Mouse (Mus musculus): ENCODE measurements at regions not wholly inside any gene's neighbourhood (a gene's known extent, or its start where the extent isn't known, plus 50 kb on each side); places are given as distances from the start of the nearest gene placed in this dataset.
A peak's percentile ranks its signal among the peaks of the same experiment; 100 is the strongest.
"Not testable (repeated sequence)": the region's sequence is repeated elsewhere in the genome, so short reads cannot be mapped to it uniquely, and the experiment has no call there.

DNA sequence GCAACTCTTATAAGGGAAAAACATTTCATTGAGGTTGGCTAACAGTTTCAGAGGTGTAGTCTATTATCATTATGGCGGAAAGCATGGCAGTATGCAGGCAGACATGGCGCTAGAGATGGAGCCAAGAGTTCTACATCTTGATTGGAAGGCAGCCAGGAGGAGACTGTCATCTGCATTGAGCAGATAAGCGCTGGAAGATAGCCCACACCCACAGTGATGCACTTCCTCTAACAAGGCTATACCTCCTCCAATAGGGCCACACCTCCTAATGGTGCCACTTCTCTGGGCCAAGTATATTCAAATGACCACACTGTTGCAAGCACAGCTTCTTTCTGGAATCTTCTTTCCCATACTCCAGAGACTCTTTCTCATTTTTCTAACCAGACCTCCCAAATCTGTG is 65.2 kb upstream of the Akap13 start:
- H3K4me1 ChIP-seq (replicated peaks; ENCODE audit: control insufficient read depth in 2 of 2, insufficient read depth in 2 of 2, low read length in 1 of 2): peaks cover 0 to 5% of the 10 kb centered on the region in 2 experiments; a peak in 2 of 4 replicates
- peak; percentile 80 for ATAC-seq (ENCODE audit: insufficient read depth)
- TF ChIP-seq EP300 (IDR thresholded peaks at IDR 0.05; ENCODE audit: low read depth): peak; percentile 35; the same call in 1 of the 2 replicates
- TF ChIP-seq CTCF (IDR thresholded peaks at IDR 0.05; ENCODE audit: low read depth): no peak

DNA sequence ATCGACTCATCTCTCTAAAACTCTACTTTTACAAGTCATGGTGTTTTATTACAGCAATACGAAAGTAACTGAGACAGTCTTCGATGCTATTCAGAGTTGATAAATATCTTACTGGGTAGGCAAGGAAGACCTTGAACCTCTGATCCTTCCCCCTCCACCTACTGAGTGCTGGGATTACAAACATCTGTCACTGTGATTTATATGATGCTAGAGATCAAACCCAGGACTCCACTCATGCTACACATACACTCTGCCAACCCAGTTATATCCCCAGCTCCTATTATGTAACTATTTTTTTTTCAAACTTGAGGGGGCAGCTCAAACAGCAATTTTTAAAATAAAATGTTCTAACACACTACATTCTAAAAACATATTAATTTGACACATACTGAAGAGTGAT is 62.6 kb upstream of the Akap13 start:
- H3K4me1 ChIP-seq (replicated peaks; ENCODE audit: control insufficient read depth in 2 of 2, insufficient read depth in 2 of 2, low read length in 1 of 2): peaks cover 0 to 5% of the 10 kb centered on the region in 2 experiments; a peak in 2 of 4 replicates
- no peak for DNase-seq (ENCODE audit: low read depth in 3 of 3, low spot score in 3 of 3)
- no peaks in the 10 kb centered on the region for H3K9me3 ChIP-seq (ENCODE audit: control insufficient read depth, low read length)
- H3K4me3 ChIP-seq (ENCODE audit: insufficient read depth in 1 of 2, low read depth in 2 of 2, low read length in 2 of 2): no peak overlapping the region
- H3K4me2 ChIP-seq (ENCODE audit: low read depth): no peak overlapping the region
- no peaks in the 10 kb centered on the region for H3K27me3 ChIP-seq (ENCODE audit: control insufficient read depth, insufficient read depth, low read length)
- no peak overlapping the region for H3K9ac ChIP-seq (replicated peaks)
- H3K36me3 ChIP-seq (replicated peaks; ENCODE audit: control insufficient read depth, insufficient read depth, low read depth): no peaks in the 10 kb centered on the region
- H3K27ac ChIP-seq: no peak overlapping the region
- ATAC-seq (ENCODE audit: insufficient read depth): no peak
- TF ChIP-seq CTCF (IDR thresholded peaks at IDR 0.05; ENCODE audit: low read depth) (no peak), EP300 (IDR thresholded peaks at IDR 0.05; ENCODE audit: low read depth) (no peak)
- 53% methylated on average over 3 of the region's 3 CpGs for WGBS (ENCODE audit: insufficient replicate concordance)

More for the DNA sequence above, 65.2 kb upstream of the Akap13 start:
- Histone ChIP-seq H3K4me2 (ENCODE audit: low read depth) (no peak overlapping the region), H3K36me3 (replicated peaks; ENCODE audit: control insufficient read depth, insufficient read depth, low read depth) (no peaks in the 10 kb centered on the region), H3K27ac (no peak overlapping the region), H3K27me3 (ENCODE audit: control insufficient read depth, insufficient read depth, low read length) (no peaks in the 10 kb centered on the region), H3K4me3 (ENCODE audit: insufficient read depth in 1 of 2, low read depth in 2 of 2, low read length in 2 of 2) (no peak overlapping the region), H3K9me3 (ENCODE audit: control insufficient read depth, low read length) (no peaks in the 10 kb centered on the region), H3K9ac (replicated peaks) (no peak overlapping the region)
- DNase-seq (ENCODE audit: low read depth in 3 of 3, low spot score in 3 of 3): no peak
- WGBS (ENCODE audit: insufficient replicate concordance): 54% methylated on average over 3 of the region's 3 CpGs

DNA sequence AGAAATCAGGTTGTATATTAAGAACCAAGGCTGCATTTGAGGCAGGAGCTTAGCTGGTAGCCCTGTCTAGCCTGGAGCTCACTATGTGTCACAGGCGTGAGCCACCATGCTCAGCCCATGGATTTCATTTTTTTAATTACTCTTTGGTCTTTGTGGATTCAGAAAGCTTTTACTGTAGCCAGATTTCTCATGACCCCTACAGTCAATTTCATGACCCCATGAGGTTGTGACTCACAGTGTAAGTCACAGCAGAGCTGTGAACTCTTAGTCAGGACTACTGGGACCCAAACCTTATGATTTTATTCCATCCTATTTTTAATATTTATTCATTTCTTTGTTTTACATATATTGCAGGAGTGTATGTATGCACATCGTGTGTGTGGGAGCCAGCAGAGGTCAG is 61.9 kb upstream of the Akap13 start:
- no peak for TF ChIP-seq CTCF (IDR thresholded peaks at IDR 0.05; ENCODE audit: low read depth)
- Histone ChIP-seq H3K9me3 (ENCODE audit: control insufficient read depth, low read length) (no peaks in the 10 kb centered on the region), H3K36me3 (replicated peaks; ENCODE audit: control insufficient read depth, insufficient read depth, low read depth) (no peaks in the 10 kb centered on the region), H3K4me1 (replicated peaks; ENCODE audit: control insufficient read depth in 2 of 2, insufficient read depth in 2 of 2, low read length in 1 of 2) (peaks cover 0 to 5% of the 10 kb centered on the region in 2 experiments; a peak in 2 of 4 replicates), H3K9ac (replicated peaks) (no peak overlapping the region), H3K27ac (no peak overlapping the region), H3K4me3 (ENCODE audit: insufficient read depth in 1 of 2, low read depth in 2 of 2, low read length in 2 of 2) (no peak overlapping the region), H3K4me2 (ENCODE audit: low read depth) (no peak overlapping the region), H3K27me3 (ENCODE audit: control insufficient read depth, insufficient read depth, low read length) (no peaks in the 10 kb centered on the region)
- DNase-seq (ENCODE audit: low read depth in 3 of 3, low spot score in 3 of 3) (no peak), ATAC-seq (ENCODE audit: insufficient read depth) (no peak)
- WGBS (ENCODE audit: insufficient replicate concordance): 57% methylated on average over 2 of the region's 2 CpGs

DNA sequence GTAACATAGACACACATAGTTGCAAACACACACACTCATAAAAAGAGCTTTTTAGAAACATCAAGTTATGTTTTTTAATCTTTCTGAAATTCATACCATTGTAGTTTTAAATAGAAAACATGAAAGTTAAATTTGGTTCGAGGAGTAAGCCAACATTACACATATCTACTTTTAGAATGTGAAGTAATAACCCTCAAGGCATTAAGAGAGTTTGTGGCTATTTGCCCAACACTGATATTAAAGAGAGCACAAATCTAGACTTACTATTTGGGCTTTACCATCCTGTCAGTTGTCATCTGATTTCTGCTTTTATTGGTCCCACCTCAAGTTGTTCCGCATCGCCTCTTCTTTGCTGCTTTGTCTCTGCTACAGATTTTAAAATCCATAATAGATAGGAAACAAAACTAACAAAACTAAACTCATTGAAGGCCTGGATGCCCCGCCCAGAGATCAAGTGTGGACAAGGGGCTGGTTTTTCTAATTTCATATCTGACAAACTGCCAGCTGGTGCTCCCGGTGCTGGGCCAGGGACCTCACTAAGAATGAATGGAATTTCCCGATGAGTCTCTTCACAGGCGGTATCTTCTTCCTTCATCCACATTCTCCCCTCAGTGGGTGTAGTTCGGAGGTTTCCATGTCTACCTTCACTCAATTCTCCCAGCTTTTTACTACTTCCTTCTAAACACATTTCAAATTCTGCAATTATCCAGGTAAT is 60.3 kb upstream of the Akap13 start:
- Histone ChIP-seq H3K4me1 (replicated peaks; ENCODE audit: control insufficient read depth in 2 of 2, insufficient read depth in 2 of 2, low read length in 1 of 2) (peaks cover 0 to 3% of the 10 kb centered on the region in 2 experiments; a peak in 2 of 4 replicates), H3K27ac (no peak overlapping the region), H3K4me2 (ENCODE audit: low read depth) (no peak overlapping the region), H3K9ac (replicated peaks) (no peak overlapping the region), H3K4me3 (ENCODE audit: insufficient read depth in 1 of 2, low read depth in 2 of 2, low read length in 2 of 2) (no peak overlapping the region), H3K9me3 (ENCODE audit: control insufficient read depth, low read length) (no peaks in the 10 kb centered on the region), H3K36me3 (replicated peaks; ENCODE audit: control insufficient read depth, insufficient read depth, low read depth) (no peaks in the 10 kb centered on the region), H3K27me3 (ENCODE audit: control insufficient read depth, insufficient read depth, low read length) (no peaks in the 10 kb centered on the region)
- no peak for DNase-seq (ENCODE audit: low read depth in 3 of 3, low spot score in 3 of 3)
- TF ChIP-seq CTCF (IDR thresholded peaks at IDR 0.05; ENCODE audit: low read depth): no peak
- no peak for TF ChIP-seq EP300 (IDR thresholded peaks at IDR 0.05; ENCODE audit: low read depth)
- no peak for ATAC-seq (ENCODE audit: insufficient read depth)
- WGBS (ENCODE audit: insufficient replicate concordance): 53% methylated on average over 8 of the region's 8 CpGs

DNA sequence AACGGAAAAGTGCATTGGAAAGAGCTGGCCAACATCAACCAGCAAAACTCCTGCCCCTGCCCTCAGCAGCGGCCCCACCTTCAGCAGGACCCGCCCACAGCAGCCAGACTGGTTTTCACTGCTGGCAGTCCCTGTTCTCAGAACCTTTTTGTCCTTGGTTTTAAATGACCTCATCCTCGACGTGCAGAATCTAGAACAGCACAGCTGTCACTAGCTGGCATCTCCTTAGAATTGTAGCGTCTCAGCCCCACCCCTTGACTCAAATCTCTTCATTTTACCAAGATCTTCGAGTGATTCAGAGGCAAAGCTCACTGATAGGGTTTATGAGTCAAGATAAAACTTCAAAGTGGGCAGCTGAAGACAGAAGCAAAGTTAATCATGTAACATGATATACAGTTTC is 57.8 kb upstream of the Akap13 start:
- Histone ChIP-seq H3K36me3 (replicated peaks; ENCODE audit: control insufficient read depth, insufficient read depth, low read depth) (no peaks in the 10 kb centered on the region), H3K4me3 (ENCODE audit: insufficient read depth in 1 of 2, low read depth in 2 of 2, low read length in 2 of 2) (no peak overlapping the region), H3K27me3 (ENCODE audit: control insufficient read depth, insufficient read depth, low read length) (no peaks in the 10 kb centered on the region), H3K4me2 (ENCODE audit: low read depth) (no peak overlapping the region), H3K27ac (no peak overlapping the region), H3K9me3 (ENCODE audit: control insufficient read depth, low read length) (no peaks in the 10 kb centered on the region), H3K4me1 (replicated peaks; ENCODE audit: control insufficient read depth in 2 of 2, insufficient read depth in 2 of 2, low read length in 1 of 2) (no peaks in the 10 kb centered on the region), H3K9ac (replicated peaks) (no peak overlapping the region)
- 24% methylated on average over 7 of the region's 7 CpGs for WGBS (ENCODE audit: insufficient replicate concordance)
- no peak for DNase-seq (ENCODE audit: low read depth in 3 of 3, low spot score in 3 of 3)
- TF ChIP-seq CTCF (IDR thresholded peaks at IDR 0.05; ENCODE audit: low read depth) (no peak), EP300 (IDR thresholded peaks at IDR 0.05; ENCODE audit: low read depth) (no peak)
- no peak for ATAC-seq (ENCODE audit: insufficient read depth)

DNA sequence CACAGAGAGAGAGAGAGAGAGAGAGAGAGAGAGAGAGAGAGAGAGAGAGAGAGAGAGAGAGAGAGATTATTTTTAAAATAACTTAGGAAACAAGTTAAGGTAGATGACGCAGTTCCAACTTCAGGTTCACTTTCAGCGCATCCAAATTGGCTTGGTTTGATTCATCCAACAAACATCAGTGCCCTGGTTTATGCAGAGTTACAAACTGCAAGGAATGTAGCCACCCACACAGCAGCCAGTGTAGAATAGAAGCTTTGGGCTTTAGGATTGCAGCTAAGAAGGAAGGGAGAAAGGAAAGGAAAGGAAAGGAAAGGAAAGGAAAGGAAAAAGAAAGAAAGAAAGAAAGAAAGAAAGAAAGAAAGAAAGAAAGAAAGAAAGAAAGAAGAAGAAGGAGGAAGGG is 56.9 kb upstream of the Akap13 start:
- WGBS (ENCODE audit: insufficient replicate concordance): 76% methylated on average over 2 of the region's 2 CpGs
- not testable (repeated sequence) for H3K9me3 ChIP-seq (ENCODE audit: control insufficient read depth, low read length); DNase-seq (ENCODE audit: low read depth in 3 of 3, low spot score in 3 of 3); H3K27me3 ChIP-seq (ENCODE audit: control insufficient read depth, insufficient read depth, low read length); H3K4me1 ChIP-seq (replicated peaks; ENCODE audit: control insufficient read depth in 2 of 2, insufficient read depth in 2 of 2, low read length in 1 of 2); H3K36me3 ChIP-seq (replicated peaks; ENCODE audit: control insufficient read depth, insufficient read depth, low read depth); ATAC-seq (ENCODE audit: insufficient read depth); H3K4me2 ChIP-seq (ENCODE audit: low read depth); H3K9ac ChIP-seq (replicated peaks); H3K27ac ChIP-seq; H3K4me3 ChIP-seq (ENCODE audit: insufficient read depth in 1 of 2, low read depth in 2 of 2, low read length in 2 of 2)
